Mouse (Mus musculus): Measurements from ENCODE around the gene Zcwpw1. TPM values are rescaled to one million over a fixed set of nuclear protein-coding genes. Genes with fewer than 3 reads are reported as not detected.

Gene Zcwpw1
- polyA plus RNA-seq, 1 experiment from 2014 or later = 2.4 TPM

- WGBS = 20% methylated on average over 4 of the region's 4 CpGs
- Histone ChIP-seq H3K36me3 (ENCODE audit: insufficient read depth, low read length) (0 out of 2 replicates have a peak, but pooled peaks cover 3% of the 10 kb centered on the region), H3K4me2 (replicated peaks; ENCODE audit: low read depth, low read length) (no peak overlapping the region), H3K9me3 (ENCODE audit: low read length) (no peaks in the 10 kb centered on the region), H3K27ac (ENCODE audit: low read length) (0 out of 2 replicates have a peak overlapping the region, but pooled peaks have one; percentile 33), H3K27me3 (replicated peaks; ENCODE audit: insufficient read depth, low read length) (no peaks in the 10 kb centered on the region), H3K4me1 (ENCODE audit: insufficient read depth, low read depth, low read length) (peaks cover 5% of the 10 kb centered on the region), H3K4me3 (ENCODE audit: low read depth, low read length) (no peak overlapping the region), H3K9ac (replicated peaks; ENCODE audit: low read depth) (no peak overlapping the region)
- DNase-seq (ENCODE audit: low spot score) (peak; percentile 96), ATAC-seq (peak; percentile 92)
- TF ChIP-seq CTCF (IDR thresholded peaks at IDR 0.05) = peak; percentile 92
- 0 out of 2 replicates have a peak, but pooled peaks have one; percentile 26 for TF ChIP-seq EP300 (IDR thresholded peaks at IDR 0.05)
These were observed 27.6 kb upstream of the Zcwpw1 start for GRCm38 (mm10) chr5:137759971-137760412.

DNA sequence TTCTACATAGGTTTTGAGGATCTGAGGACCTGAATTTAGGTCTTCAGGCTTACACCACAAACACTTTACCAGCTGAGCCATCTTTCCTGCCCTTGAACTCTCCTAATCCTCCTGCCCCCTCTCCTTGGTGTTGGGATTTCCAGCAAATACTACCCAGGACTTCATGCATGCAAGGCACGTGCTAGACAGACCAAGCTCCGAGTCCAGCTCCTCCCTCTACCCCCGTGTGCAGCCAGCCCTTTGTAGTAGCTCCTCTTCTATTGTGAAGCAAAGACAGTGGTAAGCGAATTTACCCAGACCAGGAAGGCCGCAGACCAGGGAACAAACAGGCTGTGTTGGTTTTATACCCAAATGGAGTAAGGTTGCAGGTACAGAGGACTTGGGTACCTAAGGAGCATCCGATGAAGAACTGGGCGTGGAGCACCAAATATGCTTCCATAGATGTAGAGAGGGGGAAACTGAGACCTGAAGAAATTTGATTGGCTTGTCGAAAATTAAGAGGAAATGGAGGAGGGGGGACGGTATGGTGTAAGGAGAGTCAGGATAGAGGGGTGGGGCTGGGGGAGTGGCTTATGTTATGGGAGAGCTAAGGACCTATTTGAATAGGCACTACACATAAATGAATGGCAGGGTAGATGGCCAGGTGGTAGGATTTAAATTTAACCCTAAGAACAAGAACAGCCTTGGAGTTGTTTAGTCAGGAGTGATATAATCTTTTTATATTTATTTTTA lies 22.8 kb upstream of the Zcwpw1 start:
- H3K4me2 ChIP-seq (replicated peaks; ENCODE audit: low read depth, low read length) = no peak overlapping the region
- no peaks in the 10 kb centered on the region for H3K9me3 ChIP-seq (ENCODE audit: low read length)
- no peaks in the 10 kb centered on the region for H3K27me3 ChIP-seq (replicated peaks; ENCODE audit: insufficient read depth, low read length)
- no peak for DNase-seq (ENCODE audit: low spot score)
- no peaks in the 10 kb centered on the region for H3K36me3 ChIP-seq (ENCODE audit: insufficient read depth, low read length)
- WGBS = 56% methylated on average over 9 of the region's 9 CpGs
- no peak overlapping the region for H3K4me3 ChIP-seq (ENCODE audit: low read depth, low read length)
- no peak overlapping the region for H3K27ac ChIP-seq (ENCODE audit: low read length)
- TF ChIP-seq CTCF (IDR thresholded peaks at IDR 0.05) (no peak), EP300 (IDR thresholded peaks at IDR 0.05) (no peak)
- no peaks in the 10 kb centered on the region; the same call in 1 of the 2 replicates for H3K4me1 ChIP-seq (ENCODE audit: insufficient read depth, low read depth, low read length)
- no peak overlapping the region for H3K9ac ChIP-seq (replicated peaks; ENCODE audit: low read depth)
- no peak for ATAC-seq

- ATAC-seq (no peak), DNase-seq (ENCODE audit: low spot score) (no peak)
- no peaks in the 10 kb centered on the region for H3K4me1 ChIP-seq (ENCODE audit: insufficient read depth, low read depth, low read length)
- H3K4me2 ChIP-seq (replicated peaks; ENCODE audit: low read depth, low read length) = no peak overlapping the region
- no peaks in the 10 kb centered on the region for H3K36me3 ChIP-seq (ENCODE audit: insufficient read depth, low read length)
- WGBS = 57% methylated on average over 3 of the region's 3 CpGs
- H3K9ac ChIP-seq (replicated peaks; ENCODE audit: low read depth) = no peak overlapping the region
- H3K27me3 ChIP-seq (replicated peaks; ENCODE audit: insufficient read depth, low read length) = no peaks in the 10 kb centered on the region
- H3K4me3 ChIP-seq (ENCODE audit: low read depth, low read length) = no peak overlapping the region
- no peaks in the 10 kb centered on the region for H3K9me3 ChIP-seq (ENCODE audit: low read length)
- TF ChIP-seq EP300 (IDR thresholded peaks at IDR 0.05) (no peak), CTCF (IDR thresholded peaks at IDR 0.05) (peak; percentile 71)
- H3K27ac ChIP-seq (ENCODE audit: low read length) = no peak overlapping the region
These were observed 21.3 kb upstream of the Zcwpw1 start for GRCm38 (mm10) chr5:137766270-137766669.

DNA sequence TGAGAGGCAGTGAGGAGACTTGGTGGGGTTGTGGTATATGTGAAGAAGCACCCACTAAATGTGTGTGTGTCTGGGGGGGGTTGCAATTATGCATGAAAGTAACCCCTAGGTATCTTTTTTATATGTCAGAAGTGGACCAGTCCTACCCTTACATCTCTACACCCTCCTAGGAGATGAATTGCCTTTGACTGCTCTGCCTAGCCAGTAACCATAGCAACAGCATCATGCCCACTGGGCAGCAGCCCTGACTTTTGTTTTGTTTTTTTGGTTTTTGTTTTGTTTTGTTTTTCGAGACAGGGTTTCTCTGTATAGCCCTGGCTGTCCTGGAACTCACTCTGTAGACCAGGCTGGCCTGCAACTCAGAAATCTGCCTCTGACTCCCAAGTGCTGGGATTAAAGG lies 19.1 kb upstream of the Zcwpw1 start:
- no peak overlapping the region for H3K4me3 ChIP-seq (ENCODE audit: low read depth, low read length)
- DNase-seq (ENCODE audit: low spot score) (no peak), ATAC-seq (no peak)
- no peaks in the 10 kb centered on the region for H3K4me1 ChIP-seq (ENCODE audit: insufficient read depth, low read depth, low read length)
- H3K27me3 ChIP-seq (replicated peaks; ENCODE audit: insufficient read depth, low read length) = no peaks in the 10 kb centered on the region
- H3K27ac ChIP-seq (ENCODE audit: low read length) = no peak overlapping the region
- WGBS = 69% methylated on average over 1 of the region's 1 CpGs
- TF ChIP-seq CTCF (IDR thresholded peaks at IDR 0.05) (no peak), EP300 (IDR thresholded peaks at IDR 0.05) (no peak)
- H3K9ac ChIP-seq (replicated peaks; ENCODE audit: low read depth) = no peak overlapping the region
- H3K9me3 ChIP-seq (ENCODE audit: low read length) = no peaks in the 10 kb centered on the region
- H3K36me3 ChIP-seq (ENCODE audit: insufficient read depth, low read length) = no peaks in the 10 kb centered on the region
- no peak overlapping the region for H3K4me2 ChIP-seq (replicated peaks; ENCODE audit: low read depth, low read length)

- Histone ChIP-seq H3K4me3 (ENCODE audit: low read depth, low read length) (no peak overlapping the region), H3K9me3 (ENCODE audit: low read length) (no peaks in the 10 kb centered on the region), H3K4me2 (replicated peaks; ENCODE audit: low read depth, low read length) (no peak overlapping the region), H3K27me3 (replicated peaks; ENCODE audit: insufficient read depth, low read length) (no peaks in the 10 kb centered on the region), H3K27ac (ENCODE audit: low read length) (no peak overlapping the region), H3K36me3 (ENCODE audit: insufficient read depth, low read length) (no peaks in the 10 kb centered on the region), H3K4me1 (ENCODE audit: insufficient read depth, low read depth, low read length) (no peaks in the 10 kb centered on the region), H3K9ac (replicated peaks; ENCODE audit: low read depth) (no peak overlapping the region)
- DNase-seq (ENCODE audit: low spot score) = peak; percentile 65
- TF ChIP-seq EP300 (IDR thresholded peaks at IDR 0.05) (no peak), CTCF (IDR thresholded peaks at IDR 0.05) (peak; percentile 91)
- ATAC-seq = 0 out of 2 replicates have a peak, but pooled peaks have one; percentile 52
- 32% methylated on average over 2 of the region's 2 CpGs for WGBS
These were observed 16.9 kb upstream of the Zcwpw1 start for GRCm38 (mm10) chr5:137770709-137771108.

DNA sequence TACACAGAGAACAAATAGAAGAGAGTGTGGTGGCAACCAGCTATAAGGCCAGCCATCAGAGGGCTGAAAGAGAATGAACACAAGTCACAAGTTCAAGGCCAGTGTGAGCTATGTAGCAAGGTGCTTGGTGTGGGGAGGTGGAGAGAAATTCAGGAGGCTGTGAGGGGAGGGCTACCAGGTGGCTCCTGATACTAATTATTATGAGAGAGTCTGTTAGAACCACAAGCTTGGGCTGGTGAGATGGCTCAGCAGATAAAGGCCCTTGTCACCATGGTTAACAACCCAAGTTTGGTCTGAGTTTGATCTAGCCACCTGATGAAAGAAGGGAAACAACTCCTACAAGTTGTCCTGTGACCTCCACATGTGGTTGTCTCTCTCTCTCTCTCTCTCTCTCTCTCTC lies 14.8 kb upstream of the Zcwpw1 start:
- no peaks in the 10 kb centered on the region for H3K4me1 ChIP-seq (ENCODE audit: insufficient read depth, low read depth, low read length)
- no peaks in the 10 kb centered on the region for H3K36me3 ChIP-seq (ENCODE audit: insufficient read depth, low read length)
- no peak for DNase-seq (ENCODE audit: low spot score)
- ATAC-seq = no peak
- no peaks in the 10 kb centered on the region for H3K9me3 ChIP-seq (ENCODE audit: low read length)
- TF ChIP-seq CTCF (IDR thresholded peaks at IDR 0.05) (no peak), EP300 (IDR thresholded peaks at IDR 0.05) (no peak)
- no peak overlapping the region for H3K4me2 ChIP-seq (replicated peaks; ENCODE audit: low read depth, low read length)
- no peak overlapping the region for H3K4me3 ChIP-seq (ENCODE audit: low read depth, low read length)
- H3K9ac ChIP-seq (replicated peaks; ENCODE audit: low read depth) = no peak overlapping the region
- H3K27me3 ChIP-seq (replicated peaks; ENCODE audit: insufficient read depth, low read length) = no peaks in the 10 kb centered on the region
- no peak overlapping the region for H3K27ac ChIP-seq (ENCODE audit: low read length)

Measured in lung, postnatal 0 days (tissue).